ENCODE assay signal across 7 mouse cellular contexts in genomic region chr3:5090108-5090869, GRCm38 (mm10).
DNase-seq lines count a peak whose midpoint lies in the region; ATAC-seq and TF ChIP-seq lines count a peak whose summit lies in the region.

No protein-coding gene starts in this region.

- H3K9me3 ChIP-seq in kidney, embryonic 15.5 days (replicated peaks): no peaks in the 10 kb centered on the region
- no peaks in the 10 kb centered on the region for H3K9me3 ChIP-seq in intestine, postnatal 0 days (ENCODE audit: control insufficient read depth)

- H3K9ac ChIP-seq in kidney, embryonic 15.5 days: no peak overlapping the region
- H3K9ac ChIP-seq in intestine, postnatal 0 days (ENCODE audit: low read depth, low read length): no peak overlapping the region

- H3K36me3 ChIP-seq in kidney, embryonic 15.5 days: no peaks in the 10 kb centered on the region
- no peaks in the 10 kb centered on the region for H3K36me3 ChIP-seq in intestine, postnatal 0 days (ENCODE audit: control insufficient read depth, insufficient read depth)

- peak; percentile 76 for ATAC-seq in kidney, embryonic 15.5 days (replicated peaks; ENCODE audit: low FRiP score)
- ATAC-seq in intestine, postnatal 0 days: no peak

- DNase-seq in kidney, adult 18-20 months: no peak
- DNase-seq in right cerebral cortex, postnatal 10 days (ENCODE audit: low spot score in 2 of 2): peak; percentile 29
- DNase-seq in right cerebral cortex, postnatal 25 days: no peak
- no peak for DNase-seq in thymus, postnatal 0 days (ENCODE audit: low spot score)
- DNase-seq in urinary bladder, adult 2 months (ENCODE audit: low spot score): no peak

- H3K4me2 ChIP-seq in kidney, embryonic 15.5 days: peak overlapping the region; percentile 27; the same call in 1 of the 2 replicates
- peak overlapping the region; percentile 21 for H3K4me2 ChIP-seq in intestine, postnatal 0 days (replicated peaks; ENCODE audit: low read depth)

- no peak overlapping the region; the same call in 1 of the 2 replicates for H3K4me3 ChIP-seq in kidney, embryonic 15.5 days (replicated peaks)
- H3K4me3 ChIP-seq in intestine, postnatal 0 days (ENCODE audit: low read depth, low read length): peak overlapping the region; percentile 19; the same call in 1 of the 2 replicates

- no peaks in the 10 kb centered on the region for H3K4me1 ChIP-seq in kidney, embryonic 15.5 days
- H3K4me1 ChIP-seq in intestine, postnatal 0 days (replicated peaks; ENCODE audit: control insufficient read depth, insufficient read depth, low read length): no peaks in the 10 kb centered on the region

- H3K27me3 ChIP-seq in kidney, embryonic 15.5 days: no peaks in the 10 kb centered on the region
- H3K27me3 ChIP-seq in intestine, postnatal 0 days (replicated peaks; ENCODE audit: control insufficient read depth, insufficient read depth, low read length): no peaks in the 10 kb centered on the region

- no peak for TF ChIP-seq CTCF in intestine, postnatal 0 days (IDR thresholded peaks at IDR 0.05; ENCODE audit: low read depth)

- WGBS in kidney, embryonic 15.5 days: 65% methylated on average over 13 of the region's 13 CpGs
- WGBS in intestine, postnatal 0 days: 61% methylated on average over 13 of the region's 13 CpGs

- no peak overlapping the region for H3K27ac ChIP-seq in kidney, embryonic 15.5 days
- no peak overlapping the region for H3K27ac ChIP-seq in intestine, postnatal 0 days (ENCODE audit: low read depth, low read length)

Comparison
In these comparisons a context has a peak if more than half of its experiments do, and no peak if none do; other contexts are left out.
1. DNase-seq: peak in right cerebral cortex, postnatal 10 days (2 of 2); none in kidney, adult 18-20 months (single experiment), right cerebral cortex, postnatal 25 days (single experiment), thymus, postnatal 0 days (single experiment) and urinary bladder, adult 2 months (single experiment).